10 mouse cellular contexts compared by ENCODE assay signal in the genomic region with DNA sequence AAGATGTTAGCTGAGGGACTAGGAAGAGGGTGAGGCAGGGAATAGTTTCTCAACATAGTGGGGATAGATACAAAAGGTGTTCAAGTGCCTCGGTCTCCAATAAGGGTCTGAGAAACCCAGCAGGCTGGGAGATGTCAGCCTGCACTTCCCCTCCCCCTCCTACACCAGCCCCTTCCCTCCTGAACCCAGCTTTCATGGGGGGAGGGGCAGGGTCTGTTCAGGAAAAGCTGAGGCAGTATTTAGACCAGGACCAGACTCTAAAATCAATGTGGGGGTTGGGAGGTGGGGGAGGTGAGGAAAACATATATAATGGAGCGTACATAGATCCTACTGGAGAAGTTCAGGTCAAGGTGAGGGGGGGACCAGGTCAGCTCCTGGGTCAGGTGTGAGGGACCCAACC. TPM values are rescaled to one million over a fixed set of nuclear protein-coding genes. Genes with fewer than 3 reads are reported as not detected.
DNase-seq lines count a peak whose midpoint lies in the region; ATAC-seq and TF ChIP-seq lines count a peak whose summit lies in the region.
"Had no signal": no experiment of that assay in that cellular context is flagged by ENCODE, and none has a peak within 500 bp of the region (broad histone marks: within the 10 kb centered on the region; RNA-seq: fewer than 3 reads in every experiment).

No protein-coding gene starts in this region.

- peak overlapping the region; percentile 53 for H3K27ac ChIP-seq in heart, embryonic 12.5 days (ENCODE audit: poor library complexity, severe bottlenecking)
- no peak overlapping the region for H3K27ac ChIP-seq in lung, embryonic 16.5 days (ENCODE audit: low read length)
- H3K27ac ChIP-seq in intestine, embryonic 16.5 days (ENCODE audit: low read length), result peak overlapping the region; percentile 55
- peak overlapping the region; percentile 7; the same call in 1 of the 2 replicates for H3K27ac ChIP-seq in small intestine, adult 2 months (ENCODE audit: insufficient read depth, low read depth, low read length)
- H3K27ac ChIP-seq in forebrain, embryonic 14.5 days (ENCODE audit: low read depth, low read length), result no peak overlapping the region

- peaks cover 10% of the 10 kb centered on the region for H3K27me3 ChIP-seq in heart, embryonic 12.5 days (replicated peaks)
- H3K27me3 ChIP-seq in lung, embryonic 16.5 days (ENCODE audit: control insufficient read depth, insufficient read depth, low read depth, low read length), result no peaks in the 10 kb centered on the region
- H3K27me3 ChIP-seq in intestine, embryonic 16.5 days (replicated peaks; ENCODE audit: control insufficient read depth, insufficient read depth, low read length), result no peaks in the 10 kb centered on the region
- H3K27me3 ChIP-seq in small intestine, adult 2 months (ENCODE audit: control insufficient read depth, insufficient read depth, low read length), result no peaks in the 10 kb centered on the region
- H3K27me3 ChIP-seq in forebrain, embryonic 14.5 days (replicated peaks; ENCODE audit: control insufficient read depth, insufficient read depth, low read length), result peaks cover 11% of the 10 kb centered on the region

- H3K9ac ChIP-seq in heart, embryonic 12.5 days, result peak overlapping the region; percentile 75
- H3K9ac ChIP-seq in lung, embryonic 16.5 days (ENCODE audit: low read length), result no peak overlapping the region
- H3K9ac ChIP-seq in intestine, embryonic 16.5 days (ENCODE audit: low read depth, low read length), result peak overlapping the region; percentile 83
- H3K9ac ChIP-seq in forebrain, embryonic 14.5 days (ENCODE audit: low read length), result no peak overlapping the region

- H3K36me3 ChIP-seq in heart, embryonic 12.5 days, result no peaks in the 10 kb centered on the region
- H3K36me3 ChIP-seq in lung, embryonic 16.5 days (ENCODE audit: control insufficient read depth, insufficient read depth, low read length), result no peaks in the 10 kb centered on the region
- no peaks in the 10 kb centered on the region for H3K36me3 ChIP-seq in intestine, embryonic 16.5 days (ENCODE audit: control insufficient read depth, insufficient read depth, low read length)
- H3K36me3 ChIP-seq in small intestine, adult 2 months (ENCODE audit: control insufficient read depth, insufficient read depth, low read length), result no peaks in the 10 kb centered on the region
- no peaks in the 10 kb centered on the region for H3K36me3 ChIP-seq in forebrain, embryonic 14.5 days (ENCODE audit: control insufficient read depth, insufficient read depth, low read length)

- DNase-seq in heart, postnatal 36 days, result no peak
- no peak for DNase-seq in lung, postnatal 4 days
- no peak for DNase-seq in layer of hippocampus, postnatal 10 days (ENCODE audit: low spot score in 2 of 2)
- no peak for DNase-seq in forebrain, embryonic 14.5 days (ENCODE audit: low spot score)
- DNase-seq: gastrocnemius, postnatal 10 days; right cerebral cortex, postnatal 25 days had no signal

- peak overlapping the region; percentile 53 for H3K4me3 ChIP-seq in heart, embryonic 12.5 days
- H3K4me3 ChIP-seq in lung, embryonic 16.5 days (ENCODE audit: low read length), result peak overlapping the region; percentile 51
- H3K4me3 ChIP-seq in intestine, embryonic 16.5 days (ENCODE audit: low read length), result peak overlapping the region; percentile 62
- peak overlapping the region; percentile 71 for H3K4me3 ChIP-seq in small intestine, adult 2 months (ENCODE audit: low read depth, low read length)
- no peak overlapping the region for H3K4me3 ChIP-seq in forebrain, embryonic 14.5 days (ENCODE audit: low read depth, low read length)

- peaks cover 45% of the 10 kb centered on the region for H3K4me1 ChIP-seq in heart, embryonic 12.5 days (replicated peaks)
- peaks cover 18% of the 10 kb centered on the region for H3K4me1 ChIP-seq in lung, embryonic 16.5 days (replicated peaks; ENCODE audit: control insufficient read depth, insufficient read depth, low read length)
- peaks cover 21% of the 10 kb centered on the region for H3K4me1 ChIP-seq in intestine, embryonic 16.5 days (ENCODE audit: control insufficient read depth, insufficient read depth, low read length)
- peaks cover 30% of the 10 kb centered on the region for H3K4me1 ChIP-seq in small intestine, adult 2 months (ENCODE audit: control insufficient read depth, insufficient read depth, insufficient read length, low read length)
- peaks cover 5% of the 10 kb centered on the region for H3K4me1 ChIP-seq in forebrain, embryonic 14.5 days (ENCODE audit: control insufficient read depth, insufficient read depth, low read length)

- no peak for TF ChIP-seq POLR2A in small intestine, adult 2 months (IDR thresholded peaks at IDR 0.05; ENCODE audit: low read depth, low read length)

- H3K4me2 ChIP-seq in heart, embryonic 12.5 days, result peak overlapping the region; percentile 77
- H3K4me2 ChIP-seq in lung, embryonic 16.5 days (ENCODE audit: low read depth, low read length), result peak overlapping the region; percentile 87
- H3K4me2 ChIP-seq in intestine, embryonic 16.5 days (ENCODE audit: low read depth, low read length), result peak overlapping the region; percentile 67
- H3K4me2 ChIP-seq in forebrain, embryonic 14.5 days (ENCODE audit: low read length), result no peak overlapping the region

- intact Hi-C loops in heart, postnatal 36 days (cut with DNase I), result no loop called here

- ATAC-seq in heart, embryonic 12.5 days (ENCODE audit: insufficient number of reproducible peaks, low FRiP score), result no peak
- ATAC-seq in lung, embryonic 16.5 days (ENCODE audit: low read depth), result no peak
- ATAC-seq in intestine, embryonic 16.5 days, result no peak
- ATAC-seq in forebrain, embryonic 14.5 days, result no peak

- WGBS in heart, embryonic 12.5 days, result 9% methylated on average over 2 of the region's 2 CpGs
- WGBS in lung, embryonic 16.5 days, result 37% methylated on average over 2 of the region's 2 CpGs
- WGBS in intestine, embryonic 16.5 days, result 32% methylated on average over 2 of the region's 2 CpGs
- WGBS in small intestine, adult 2 months, result 34% methylated on average over 2 of the region's 2 CpGs
- 36% methylated on average over 2 of the region's 2 CpGs for WGBS in forebrain, embryonic 14.5 days

- TF ChIP-seq CTCF in small intestine, adult 2 months (IDR thresholded peaks at IDR 0.05; ENCODE audit: extremely low read depth, insufficient read length, insufficient replicate concordance, low read depth, low read length), result no peak

- no peaks in the 10 kb centered on the region for H3K9me3 ChIP-seq in heart, embryonic 12.5 days (replicated peaks)
- no peaks in the 10 kb centered on the region for H3K9me3 ChIP-seq in lung, embryonic 16.5 days (ENCODE audit: control insufficient read depth, low read length)
- H3K9me3 ChIP-seq in intestine, embryonic 16.5 days (ENCODE audit: control insufficient read depth, low read length), result no peaks in the 10 kb centered on the region
- no peaks in the 10 kb centered on the region for H3K9me3 ChIP-seq in forebrain, embryonic 14.5 days (replicated peaks; ENCODE audit: control insufficient read depth, low read length)

RNA-seq across cellular contexts. Expression of gene Myrf, which starts 1.1 kb away (rescaled TPM):
- 16.2 and 16.5 TPM in 2 replicates for polyA plus RNA-seq in heart, embryonic 12.5 days (2016; fragmentation: Nextera tagmentation; extraction: Ambion mirVana)
- total RNA-seq in heart, postnatal 36 days (2021), result 1 to 10 TPM; 5.9 to 7.3 TPM
- polyA plus RNA-seq in lung, embryonic 16.5 days (2015; fragmentation: Nextera tagmentation; extraction: Ambion mirVana), result 5.0 and 6.0 TPM in 2 replicates
- 9.9 and 10.1 TPM in 2 replicates for polyA plus RNA-seq in intestine, embryonic 16.5 days (2015; fragmentation: Nextera tagmentation; extraction: Ambion mirVana)
- 58.3 and 65.5 TPM in 2 replicates for polyA plus RNA-seq in small intestine, adult 2 months (2012; rRNA removed)
- 1 to 10 TPM; 8.0 to 9.5 TPM for total RNA-seq in layer of hippocampus, postnatal 10 days (2021)
- polyA plus RNA-seq in forebrain, embryonic 14.5 days (2014; fragmentation: Nextera tagmentation; extraction: Ambion mirVana), result 0.20 and 0.40 TPM in 2 replicates

RNA-seq across cellular contexts. Expression of gene Fen1, which starts 35.5 kb away (rescaled TPM):
- 59.2 and 59.3 TPM in 2 replicates for polyA plus RNA-seq in heart, embryonic 12.5 days (2016; fragmentation: Nextera tagmentation; extraction: Ambion mirVana)
- total RNA-seq in heart, postnatal 36 days (2021), result 1 to 10 TPM; 4.7 TPM
- 99.0 and 106 TPM in 2 replicates for polyA plus RNA-seq in lung, embryonic 16.5 days (2015; fragmentation: Nextera tagmentation; extraction: Ambion mirVana)
- polyA plus RNA-seq in intestine, embryonic 16.5 days (2015; fragmentation: Nextera tagmentation; extraction: Ambion mirVana), result 77.9 and 87.8 TPM in 2 replicates
- 8.3 and 13.1 TPM in 2 replicates for polyA plus RNA-seq in small intestine, adult 2 months (2012; rRNA removed)
- 10 to 100 TPM; 10.4 to 12.5 TPM for total RNA-seq in layer of hippocampus, postnatal 10 days (2021)
- 53.4 and 63.9 TPM in 2 replicates for polyA plus RNA-seq in forebrain, embryonic 14.5 days (2014; fragmentation: Nextera tagmentation; extraction: Ambion mirVana)

RNA-seq across cellular contexts. Expression of gene Tmem258, which starts 35.6 kb away (rescaled TPM):
- polyA plus RNA-seq in heart, embryonic 12.5 days (2016; fragmentation: Nextera tagmentation; extraction: Ambion mirVana), result 389 TPM in 2 replicates
- 100 to 1,000 TPM; 173 to 180 TPM for total RNA-seq in heart, postnatal 36 days (2021)
- polyA plus RNA-seq in lung, embryonic 16.5 days (2015; fragmentation: Nextera tagmentation; extraction: Ambion mirVana), result 488 and 498 TPM in 2 replicates
- polyA plus RNA-seq in intestine, embryonic 16.5 days (2015; fragmentation: Nextera tagmentation; extraction: Ambion mirVana), result 466 and 467 TPM in 2 replicates
- 41.1 and 67.1 TPM in 2 replicates for polyA plus RNA-seq in small intestine, adult 2 months (2012; rRNA removed)
- total RNA-seq in layer of hippocampus, postnatal 10 days (2021), result 100 to 1,000 TPM in 1 of 2 experiments, 10 to 100 TPM in 1; 90.7 to 113 TPM
- 380 and 505 TPM in 2 replicates for polyA plus RNA-seq in forebrain, embryonic 14.5 days (2014; fragmentation: Nextera tagmentation; extraction: Ambion mirVana)

RNA-seq across cellular contexts. Expression of gene Fads1, which starts 56.7 kb away (rescaled TPM):
- polyA plus RNA-seq in heart, embryonic 12.5 days (2016; fragmentation: Nextera tagmentation; extraction: Ambion mirVana), result 72.1 and 75.0 TPM in 2 replicates
- 10 to 100 TPM; 23.7 to 24.0 TPM for total RNA-seq in heart, postnatal 36 days (2021)
- polyA plus RNA-seq in lung, embryonic 16.5 days (2015; fragmentation: Nextera tagmentation; extraction: Ambion mirVana), result 78.2 and 91.0 TPM in 2 replicates
- polyA plus RNA-seq in intestine, embryonic 16.5 days (2015; fragmentation: Nextera tagmentation; extraction: Ambion mirVana), result 146 and 154 TPM in 2 replicates
- 8.5 and 11.6 TPM in 2 replicates for polyA plus RNA-seq in small intestine, adult 2 months (2012; rRNA removed)
- total RNA-seq in layer of hippocampus, postnatal 10 days (2021), result 100 to 1,000 TPM; 180 to 185 TPM
- 104 and 125 TPM in 2 replicates for polyA plus RNA-seq in forebrain, embryonic 14.5 days (2014; fragmentation: Nextera tagmentation; extraction: Ambion mirVana)

Comparison
In these comparisons a context has a peak if more than half of its experiments do, and no peak if none do; other contexts are left out.
1. H3K27ac ChIP-seq: peak in heart, embryonic 12.5 days (single experiment), intestine, embryonic 16.5 days (single experiment) and small intestine, adult 2 months (single experiment); none in lung, embryonic 16.5 days (single experiment) and forebrain, embryonic 14.5 days (single experiment).
2. H3K9ac ChIP-seq: peak in heart, embryonic 12.5 days (single experiment) and intestine, embryonic 16.5 days (single experiment); none in lung, embryonic 16.5 days (single experiment) and forebrain, embryonic 14.5 days (single experiment).